Mouse (Mus musculus) G1E (cell line): ENCODE measurements at regions not wholly inside any gene's neighbourhood (a gene's known extent, or its start where the extent isn't known, plus 50 kb on each side); places are given as distances from the start of the nearest gene placed in this dataset.

Source experiments
- CTCF ChIP-seq: IDR thresholded peaks from 2 replicates; pipeline ENCODE4 v1.5.1; 2012; ENCODE audit warnings: low read depth, low read length, inconsistent platforms, mixed read lengths
- GATA1 ChIP-seq: IDR thresholded peaks from 2 replicates; pipeline ENCODE4 v1.6.1; 2012; ENCODE audit warnings: borderline replicate concordance, low read length, inconsistent platforms, mixed read lengths

GRCm38 (mm10) chr13:37557183-37557582 lies 212.2 kb downstream of the Ly86 start:
- no peak for TF ChIP-seq CTCF
- TF ChIP-seq GATA1, result no peak
